Mouse (Mus musculus): Measurements from ENCODE around the gene Ift46.

DNA sequence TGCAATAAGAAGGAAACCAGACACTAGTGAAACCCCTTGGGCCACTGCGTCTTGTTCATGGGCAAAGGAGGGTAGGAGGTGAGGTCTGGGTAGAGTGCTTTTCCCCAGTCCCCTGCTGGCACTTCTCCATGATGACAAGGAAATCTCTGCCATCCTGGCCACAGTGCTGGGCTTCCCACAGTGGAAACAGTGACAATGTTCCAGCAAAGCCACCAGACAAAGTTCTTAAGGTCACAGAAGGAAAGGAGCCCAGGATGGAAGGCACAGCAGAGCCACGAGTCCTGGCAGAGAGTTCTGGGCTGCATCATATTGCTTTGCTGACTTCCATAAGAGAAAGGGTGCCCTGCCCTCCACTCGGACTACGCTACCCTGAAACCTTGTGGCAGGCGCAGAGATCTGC lies 37.8 kb downstream of the Ift46 start:
- TF ChIP-seq CTCF (conservative IDR thresholded peaks at IDR 0.05; ENCODE audit: insufficient read depth, insufficient read length, low read depth, low read length) = no peak
- no peak for TF ChIP-seq POLR2A (IDR thresholded peaks at IDR 0.05; ENCODE audit: low read depth, low read length)
